Mouse (Mus musculus): Measurements from ENCODE around the gene Mrps7.

The Mrps7 gene

DNA sequence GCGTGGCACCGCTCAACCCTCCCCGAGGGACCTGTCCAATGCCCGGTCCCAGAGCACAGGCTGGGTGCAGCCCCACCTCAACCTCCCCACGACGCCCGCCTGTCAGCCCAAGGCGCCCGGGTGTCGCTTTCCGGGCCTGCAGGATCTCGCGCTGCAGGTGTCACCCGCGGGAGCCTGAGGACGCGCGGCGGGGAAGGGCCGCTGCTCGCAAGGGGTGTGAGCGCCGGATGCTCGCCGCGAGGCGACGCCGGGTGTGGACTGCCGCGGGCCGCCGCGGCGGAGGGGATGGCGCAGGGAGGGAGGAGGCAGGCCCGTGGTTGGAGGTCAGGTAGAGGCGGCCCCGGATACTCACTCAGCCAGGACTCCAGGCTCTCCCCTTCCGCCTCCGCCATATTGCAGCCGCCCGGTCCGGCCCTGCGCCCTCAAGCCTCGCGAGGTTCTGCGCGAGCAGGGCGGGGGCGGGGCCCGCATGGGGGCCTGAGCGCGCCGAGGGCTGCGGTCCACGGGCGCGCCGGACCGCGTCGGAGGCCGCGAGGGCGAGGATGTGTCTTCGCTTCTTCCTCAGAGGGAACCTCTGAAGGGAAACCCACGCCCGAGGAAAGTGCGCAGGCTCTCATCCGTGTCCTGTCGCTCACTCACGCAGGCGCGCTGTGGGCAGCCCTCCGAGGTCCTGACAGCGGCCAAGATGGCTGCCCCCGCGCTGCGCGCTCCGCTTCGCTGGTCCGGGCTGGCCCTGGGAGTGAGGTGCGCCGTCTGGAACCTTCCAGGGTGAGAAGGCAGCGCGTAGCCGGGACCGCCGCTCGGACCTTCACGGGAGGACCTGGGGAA lies at the start of gene Mrps7, which contains the start of gene Gga3:
Gene Mrps7, plus strand, starts transcription at position 450 of the 828 bp plus-strand sequence.
Gene Gga3, minus strand, starts transcription at position 576 of the 828 bp plus-strand sequence.
- in situ Hi-C loops (cut with MboI, MseI): no loop called here

DNA sequence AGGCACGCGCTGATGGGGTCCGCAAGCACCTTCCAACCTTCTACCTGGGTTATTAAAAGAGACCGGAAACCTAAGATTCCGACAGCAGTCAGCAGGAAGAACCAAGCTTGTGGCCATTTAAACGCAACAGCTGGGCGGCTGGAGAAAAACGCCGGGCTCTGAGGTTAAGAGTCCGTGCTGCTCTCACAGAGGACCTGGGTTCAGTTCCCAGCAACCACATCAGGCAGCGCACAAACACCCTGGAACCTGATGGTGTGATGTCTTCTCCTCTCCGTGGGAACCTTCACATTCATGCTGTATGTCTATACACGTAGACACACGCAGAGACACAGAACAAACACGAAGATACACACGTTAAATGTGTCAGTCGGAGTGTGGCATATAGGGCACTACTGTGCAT lies 48.0 kb upstream of the Mrps7 start:
- in situ Hi-C loops (cut with MboI, MseI): no loop called here

DNA sequence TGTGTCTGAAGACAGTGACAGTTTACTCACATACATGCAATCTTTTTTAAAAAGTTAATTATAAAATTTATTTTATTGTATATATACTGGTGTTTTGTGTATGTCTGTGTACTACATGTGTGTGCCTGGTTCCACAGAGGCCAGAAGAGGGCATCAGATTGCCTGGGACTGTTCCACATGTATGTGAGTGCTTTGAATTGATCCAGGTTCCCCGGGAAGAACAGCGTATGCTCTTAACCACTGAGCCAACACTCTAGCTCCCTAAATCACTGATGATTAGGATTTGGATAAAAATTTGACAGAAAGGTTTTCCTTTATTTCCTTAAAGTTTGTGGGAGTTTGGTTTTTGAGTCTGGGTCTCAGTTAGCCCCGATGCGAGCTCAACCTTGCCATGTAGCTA lies 40.3 kb upstream of the Mrps7 start:
- in situ Hi-C loops (cut with MboI, MseI): no loop called here

DNA sequence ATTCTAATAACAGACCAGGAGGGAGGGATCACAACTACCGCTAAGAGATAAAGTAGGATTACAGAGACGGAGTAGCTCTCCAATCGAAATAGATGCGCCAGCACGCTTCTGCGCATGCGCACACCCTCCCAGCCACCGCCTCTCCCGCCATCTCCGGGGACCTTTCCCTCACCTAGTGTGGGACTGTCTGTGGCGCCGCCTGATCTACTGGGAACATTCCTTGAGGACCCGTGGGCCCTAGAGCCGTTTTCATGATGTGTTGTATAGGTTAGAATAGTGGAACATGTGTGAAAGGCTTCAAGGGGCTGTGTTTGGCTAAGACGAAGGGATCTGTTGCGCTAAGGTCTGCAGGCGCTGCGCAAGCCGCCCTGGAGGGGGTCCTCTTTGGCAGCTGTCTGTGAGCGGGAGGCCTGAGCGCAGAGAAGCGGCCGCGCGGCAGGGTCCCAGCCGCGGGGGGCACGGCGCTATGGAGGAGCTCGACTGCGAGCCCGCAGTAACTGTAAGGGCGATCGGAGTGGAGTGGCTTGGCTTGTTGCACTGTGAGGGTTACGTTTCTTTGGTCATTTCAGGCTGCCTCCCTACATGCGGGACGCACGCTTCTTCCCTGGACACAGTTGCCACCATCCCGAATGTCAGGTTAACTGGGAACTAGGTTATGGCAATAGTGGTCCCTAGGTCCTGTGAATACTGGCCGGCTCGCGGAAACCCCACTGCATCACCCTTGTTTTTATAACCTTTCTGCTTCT lies 39.5 kb upstream of the Mrps7 start, which contains the start of gene Nup85:
Gene Nup85, plus strand, starts transcription at position 371 of the 746 bp plus-strand sequence.
- in situ Hi-C loops (cut with MboI, MseI): no loop called here

DNA sequence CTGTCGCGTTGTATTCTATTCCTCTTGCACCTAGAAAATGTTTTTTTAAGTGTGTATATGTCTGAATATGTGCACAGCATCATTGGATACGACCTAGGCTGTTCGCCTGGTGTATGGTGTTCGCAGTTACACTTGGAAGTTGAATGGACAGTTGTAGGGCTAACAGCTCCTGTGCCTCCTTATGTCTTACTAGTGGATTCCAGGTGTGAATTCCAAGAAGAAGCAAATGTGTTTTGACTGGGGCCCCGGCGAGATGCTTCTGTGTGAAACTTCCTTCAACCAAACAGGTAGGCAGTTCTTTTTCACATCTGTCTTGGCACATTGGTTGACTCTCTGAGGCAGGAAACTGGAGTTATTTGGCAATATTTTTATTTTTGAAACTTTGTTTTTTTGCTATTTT lies 38.8 kb upstream of the Mrps7 start:
- in situ Hi-C loops (cut with MboI, MseI): no loop called here

DNA sequence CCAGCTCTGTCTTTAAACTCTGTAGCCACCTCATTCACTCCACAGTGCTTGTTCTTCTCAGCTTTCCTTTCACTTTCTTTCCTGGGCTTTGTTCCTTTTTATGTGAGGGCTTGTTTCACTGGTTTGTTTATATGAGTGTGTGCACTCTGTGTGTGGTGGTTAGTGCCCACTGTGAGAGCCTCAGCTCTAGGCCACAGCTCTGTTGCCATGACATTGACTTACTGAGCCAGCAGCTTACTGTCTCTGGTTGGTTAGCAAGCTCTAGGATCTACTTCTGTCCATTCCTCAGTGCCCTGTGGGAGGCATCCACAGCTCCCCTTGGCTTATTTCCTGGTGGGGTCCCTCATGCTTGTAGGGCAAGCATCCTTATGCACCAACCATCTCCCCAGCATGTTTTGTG lies 24.6 kb upstream of the Mrps7 start:
- in situ Hi-C loops (cut with MboI, MseI): no loop called here

DNA sequence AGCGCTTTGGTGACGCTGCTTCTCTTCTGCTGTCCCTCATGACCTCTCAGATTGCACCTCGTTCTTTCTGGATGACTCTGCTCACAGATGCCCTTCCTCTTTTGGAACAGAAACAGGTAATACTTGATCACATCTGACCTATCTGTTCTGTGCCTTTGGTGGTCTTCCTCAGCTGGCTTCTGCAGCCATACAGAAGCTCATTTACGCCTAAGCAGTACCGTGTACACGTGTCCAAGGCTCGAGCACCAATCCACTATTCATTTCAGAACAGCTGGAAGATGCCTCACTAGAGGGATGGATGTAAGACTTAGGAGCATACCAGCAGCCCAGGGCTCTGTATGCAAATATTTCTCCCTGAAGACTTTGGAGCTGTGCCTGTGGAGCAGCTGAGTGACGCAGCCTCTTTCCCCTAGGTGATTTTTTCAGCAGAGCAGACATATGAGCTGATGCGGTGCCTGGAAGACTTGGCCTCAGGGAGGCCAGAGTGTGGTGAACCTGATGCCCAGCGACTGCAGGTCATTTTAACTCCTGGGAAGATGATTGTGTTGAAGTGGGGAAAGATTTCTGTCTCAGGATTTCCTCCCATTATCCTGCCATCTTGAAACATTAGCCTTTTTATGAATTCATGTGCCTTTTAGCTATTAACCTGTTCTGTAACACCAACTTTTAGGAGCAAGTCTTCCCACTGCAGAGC lies 20.7 kb upstream of the Mrps7 start:
- in situ Hi-C loops (cut with MboI, MseI): no loop called here

DNA sequence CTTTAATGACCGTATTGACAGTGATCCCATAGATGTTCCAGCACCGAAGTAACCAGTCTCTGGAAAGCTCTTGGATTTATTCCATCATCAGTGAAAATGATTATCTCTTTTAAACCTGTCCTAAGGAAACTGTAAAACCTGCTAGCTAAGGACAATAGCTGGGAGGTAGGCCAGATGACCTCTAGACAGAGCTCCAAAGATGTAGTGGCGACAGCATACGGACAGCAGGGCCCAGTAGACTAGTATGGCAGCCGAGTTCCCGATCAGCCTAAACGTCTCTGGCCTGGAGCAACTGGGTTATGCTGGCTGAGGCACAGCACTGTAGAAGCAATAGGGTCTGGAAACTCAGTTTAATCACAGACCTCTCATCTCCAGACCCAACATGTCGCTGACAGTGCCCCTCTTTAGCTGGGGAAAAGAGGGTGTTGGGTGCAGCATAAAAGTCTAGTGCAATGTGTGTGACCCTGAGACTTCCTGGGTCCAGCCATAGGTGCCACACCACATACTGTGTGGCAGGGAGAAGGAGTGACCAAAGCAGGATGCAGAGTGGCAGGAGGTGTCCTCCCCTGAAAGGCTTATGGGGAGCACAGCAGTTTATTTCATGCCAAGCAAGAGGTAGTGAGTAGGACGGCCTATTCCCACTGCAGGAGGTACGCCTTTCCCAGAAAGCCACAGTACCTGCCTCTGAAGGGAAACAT lies 19.2 kb upstream of the Mrps7 start:
- in situ Hi-C loops (cut with MboI, MseI): no loop called here

DNA sequence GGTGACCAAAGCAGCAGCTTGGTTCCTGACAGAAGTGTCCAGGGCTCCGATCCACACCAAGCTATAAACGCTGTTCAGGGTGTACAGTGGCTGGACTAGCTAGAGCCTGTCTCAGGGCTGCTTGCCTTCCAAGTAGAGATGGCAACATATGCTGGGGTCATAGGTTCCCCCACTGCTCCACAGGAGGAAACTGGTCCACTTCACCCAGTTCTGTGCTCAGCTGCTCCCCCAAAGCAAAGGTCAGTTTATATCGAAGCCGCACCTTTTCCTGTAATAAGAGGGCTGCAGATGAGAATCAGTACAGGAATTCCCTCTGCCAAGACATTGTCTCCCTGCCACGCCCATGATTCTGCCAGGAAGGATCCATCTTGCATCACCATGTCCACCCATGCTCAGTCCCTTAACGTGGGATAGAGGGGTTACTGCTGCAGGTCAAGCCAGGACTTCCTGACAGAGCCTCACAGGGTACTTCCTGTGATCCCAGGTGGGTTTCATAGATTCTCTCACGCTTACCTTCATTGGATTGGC lies 18.1 kb upstream of the Mrps7 start:
- in situ Hi-C loops (cut with MboI, MseI): no loop called here

DNA sequence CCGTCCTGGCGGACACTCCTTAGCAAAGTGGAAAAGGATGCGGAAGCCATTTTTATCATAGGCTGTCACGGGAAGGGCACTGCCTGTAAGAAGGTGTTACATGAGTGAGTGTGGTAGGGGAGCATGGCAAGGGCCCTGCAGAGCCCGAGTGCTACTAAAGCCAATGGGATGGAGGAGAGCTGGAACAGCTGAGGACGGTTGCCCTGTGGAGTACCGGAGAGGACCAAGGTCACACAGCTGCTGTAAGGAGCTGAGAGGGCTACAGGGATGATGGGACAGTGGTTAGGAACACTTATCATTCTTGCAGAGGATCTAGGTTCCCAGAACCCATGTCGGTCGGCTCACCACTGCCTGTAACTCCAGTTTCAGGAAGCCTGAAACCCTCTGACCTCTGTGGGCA lies 17.3 kb upstream of the Mrps7 start:
- in situ Hi-C loops (cut with MboI, MseI): no loop called here

DNA sequence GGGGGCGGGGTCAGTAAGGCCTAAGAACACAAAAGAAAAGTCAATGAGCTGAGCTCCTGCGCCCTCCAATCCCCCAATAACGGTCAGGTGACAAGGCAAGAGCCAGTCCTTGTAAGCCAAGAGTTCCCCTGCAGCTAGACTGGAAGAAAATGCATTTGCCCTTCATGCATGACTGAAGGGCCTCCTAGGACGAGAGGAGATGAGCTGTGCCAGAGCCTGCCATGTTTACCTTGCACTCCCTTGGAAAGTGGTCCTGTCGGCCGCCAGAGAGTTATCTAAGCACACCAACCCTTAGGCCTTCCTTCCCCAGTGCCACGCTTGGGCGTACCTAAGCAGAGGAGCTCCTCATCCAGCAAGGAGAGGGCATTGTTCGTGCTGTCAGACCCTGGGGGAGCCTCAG lies 15.7 kb upstream of the Mrps7 start:
- in situ Hi-C loops (cut with MboI, MseI): no loop called here

DNA sequence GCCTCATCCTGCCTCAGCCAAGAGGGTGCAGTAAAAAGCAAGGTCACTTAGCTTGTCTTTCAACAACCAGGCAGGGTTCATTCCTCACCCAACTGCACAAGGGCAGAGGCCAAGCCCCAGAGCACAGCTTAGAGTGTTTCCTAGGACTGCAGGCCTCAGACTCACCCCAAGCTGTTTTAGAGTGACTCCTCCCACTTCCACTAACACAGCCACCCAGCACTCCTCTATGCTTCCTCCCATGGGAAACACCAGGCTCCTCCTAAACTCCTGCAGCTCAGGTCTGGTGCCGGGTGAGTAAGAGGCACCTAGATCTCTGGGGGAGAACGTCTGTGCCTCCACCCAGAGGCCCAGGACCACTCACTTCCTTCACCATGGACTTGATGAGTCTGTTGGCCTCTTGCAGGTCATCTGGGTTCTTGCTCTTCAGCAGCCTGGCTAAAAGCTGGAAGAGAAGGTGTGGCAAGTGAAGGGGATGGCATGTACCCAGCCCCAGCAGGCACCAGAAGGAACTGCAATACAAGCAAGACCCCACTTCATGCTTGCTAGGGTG lies 13.1 kb upstream of the Mrps7 start:
- in situ Hi-C loops (cut with MboI, MseI): no loop called here

DNA sequence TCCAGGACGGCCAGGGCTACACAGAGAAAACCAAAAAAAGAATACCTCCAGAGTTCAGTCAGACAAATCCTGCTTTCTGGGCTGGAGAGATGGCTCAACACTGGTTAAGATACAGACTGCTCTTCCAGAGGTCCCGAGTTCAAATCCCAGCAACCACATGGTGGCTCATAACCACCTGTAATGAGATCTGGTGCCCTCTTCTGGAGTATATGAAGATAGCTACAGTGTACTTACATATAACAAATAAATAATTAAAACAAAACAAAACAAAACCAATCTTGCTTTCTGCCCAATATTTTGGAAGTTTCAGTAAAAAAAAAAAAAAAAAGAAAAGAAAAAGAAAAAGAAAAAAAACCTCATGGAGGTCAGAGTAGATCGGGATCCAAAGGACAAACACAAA lies 8.5 kb upstream of the Mrps7 start:
- in situ Hi-C loops (cut with MboI, MseI): no loop called here

DNA sequence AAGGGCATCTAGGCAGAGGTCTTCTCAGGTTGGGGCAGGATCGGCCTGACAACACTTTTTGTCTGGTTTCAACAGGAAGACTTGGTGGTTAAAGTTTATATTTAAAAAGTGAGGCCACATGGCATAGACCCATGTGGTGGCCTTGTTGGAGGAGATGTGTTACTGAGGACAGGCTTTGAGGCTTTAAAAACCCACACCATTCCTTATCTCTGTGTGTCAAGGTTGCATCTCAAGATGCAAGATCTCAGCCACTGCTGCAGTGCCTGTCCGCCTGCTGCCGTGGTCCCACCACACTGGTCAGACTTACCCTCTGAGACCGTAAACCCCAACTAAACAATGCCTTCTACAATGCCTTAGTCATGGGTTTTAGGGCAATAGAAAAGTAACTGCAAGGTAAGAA lies 5.4 kb upstream of the Mrps7 start:
- in situ Hi-C loops (cut with MboI, MseI): no loop called here

DNA sequence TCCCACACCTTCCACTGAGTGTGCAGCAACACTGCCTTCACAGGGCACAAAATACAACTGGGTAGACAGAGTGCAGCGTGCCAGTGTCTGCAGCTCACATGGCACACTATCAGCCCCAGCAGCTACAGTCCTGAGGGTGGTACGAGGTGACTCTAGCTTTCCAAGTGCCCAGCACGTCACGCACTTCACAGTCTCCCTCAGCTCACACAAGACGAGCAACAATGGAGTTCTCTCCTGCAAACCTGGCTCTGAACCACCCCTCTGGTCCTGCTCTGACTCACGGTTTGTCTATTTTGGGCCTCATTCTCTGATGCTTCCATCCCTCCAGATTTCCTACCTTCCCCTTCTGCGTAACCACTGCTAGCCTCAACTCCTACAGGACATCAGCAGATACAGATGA lies 4.0 kb upstream of the Mrps7 start:
- in situ Hi-C loops (cut with MboI, MseI): no loop called here

DNA sequence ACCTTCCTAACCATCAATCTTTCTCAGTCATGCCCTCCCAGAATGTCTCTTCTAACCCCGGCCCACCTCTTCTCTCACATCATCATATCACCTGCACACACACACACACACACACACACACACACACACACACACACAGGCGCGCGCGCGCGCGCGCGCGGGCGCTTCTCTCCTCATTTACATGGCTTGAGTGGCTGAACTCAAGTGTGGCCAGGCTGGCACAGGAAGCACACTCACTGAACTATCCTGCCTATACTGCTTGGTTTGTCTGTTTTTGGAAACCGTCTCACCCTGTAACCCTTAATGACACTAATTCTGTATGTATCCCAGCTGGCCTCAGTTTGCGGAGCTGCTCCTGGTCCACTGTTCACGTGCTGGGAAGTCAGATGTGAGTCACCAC lies 3.0 kb upstream of the Mrps7 start:
- in situ Hi-C loops (cut with MboI, MseI): no loop called here

DNA sequence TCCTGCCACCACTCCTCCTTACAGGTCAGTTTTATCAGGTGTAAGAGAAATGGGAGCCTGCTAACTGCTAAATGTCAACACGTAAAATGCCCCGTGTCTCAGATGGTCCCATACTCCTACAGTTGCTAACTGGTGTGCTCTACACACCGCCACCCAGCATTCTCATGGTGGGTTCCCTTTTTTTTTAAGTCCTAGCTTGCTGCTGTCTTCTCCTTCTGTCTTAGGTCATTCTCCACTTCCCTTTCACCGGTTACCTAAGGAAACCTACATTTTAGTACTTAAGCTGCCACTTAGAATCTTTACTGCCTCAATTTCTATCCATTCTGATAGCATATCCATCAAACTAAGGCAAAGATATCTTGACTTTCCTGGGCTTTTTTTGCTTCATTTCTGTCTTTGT lies 2.6 kb upstream of the Mrps7 start:
- in situ Hi-C loops (cut with MboI, MseI): no loop called here

DNA sequence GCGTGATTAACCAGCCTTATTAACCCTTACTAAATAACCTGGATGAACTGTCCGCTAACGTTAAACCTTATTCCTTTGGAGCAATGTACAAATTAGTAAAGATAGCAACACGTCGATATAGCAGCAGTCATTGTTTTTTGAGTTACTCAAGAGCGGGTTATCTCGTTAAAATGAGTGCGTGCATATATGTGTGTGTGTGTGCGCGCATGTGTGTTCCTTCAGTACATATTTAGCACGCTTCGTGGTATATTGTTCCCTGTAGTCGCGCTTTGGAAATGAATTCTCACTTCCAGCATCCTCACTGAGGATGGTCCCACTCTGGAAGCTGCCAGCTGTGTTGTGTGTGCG lies 623 bp upstream of the Mrps7 start:
- in situ Hi-C loops (cut with MboI, MseI): no loop called here

DNA sequence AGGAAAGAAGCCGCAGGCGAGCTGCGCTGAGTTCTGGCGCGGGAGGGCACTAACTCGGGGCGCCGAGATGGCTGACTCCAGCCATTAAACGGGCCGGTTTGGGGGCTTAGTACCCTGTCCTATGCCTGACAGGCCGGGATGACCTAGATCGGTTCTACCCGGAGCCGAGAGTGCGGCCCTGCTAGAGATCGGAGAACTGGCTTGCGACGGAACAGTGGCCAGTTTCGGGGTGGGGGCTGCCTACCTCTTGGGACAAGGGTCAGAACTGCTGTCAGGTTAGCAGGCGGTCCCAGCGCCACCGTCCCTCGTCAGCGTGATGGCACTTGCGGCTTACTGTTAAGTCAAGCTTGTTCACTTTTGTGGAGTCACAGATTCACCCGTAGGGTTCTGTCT lies 575 bp downstream of the Mrps7 start:
- in situ Hi-C loops (cut with MboI, MseI): no loop called here

DNA sequence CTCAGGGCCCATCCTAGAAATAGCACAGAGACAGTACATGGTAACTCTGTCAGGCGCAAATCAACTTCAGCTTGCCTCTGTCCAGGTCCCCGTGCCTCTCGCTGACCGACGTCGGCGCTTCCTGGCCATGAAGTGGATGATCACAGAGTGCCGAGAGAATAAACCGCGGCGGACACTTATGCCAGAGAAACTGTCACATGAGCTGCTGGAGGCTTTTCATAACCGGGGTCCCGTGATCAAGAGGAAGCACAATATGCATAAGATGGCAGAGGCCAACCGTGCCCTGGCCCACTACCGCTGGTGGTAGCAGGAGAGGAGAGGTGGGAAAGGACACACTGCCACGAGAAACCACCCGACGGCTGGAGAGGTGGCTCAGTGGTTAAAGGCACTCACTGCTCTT lies 3.0 kb downstream of the Mrps7 start:
- in situ Hi-C loops (cut with MboI, MseI): no loop called here

Measured in T-helper 2 cell (primary cell).